Mouse (Mus musculus) hindbrain, embryonic 15.5 days (tissue): ENCODE measurements around the gene Syt11. TPM values are rescaled to one million over a fixed set of nuclear protein-coding genes. Genes with fewer than 3 reads are reported as not detected.
"Not testable (repeated sequence)": the region's sequence is repeated elsewhere in the genome, so short reads cannot be mapped to it uniquely, and the experiment has no call there.

Experiments
- ATAC-seq: fragments of 200-750 bp; cut with Nextera tagmentation; 2 replicates; pipeline ENCODE4 v1.8.0; 2017; ENCODE audit warnings: low read depth, moderate number of reproducible peaks, moderate TSS enrichment; ENCODE audit not compliant: low FRiP score
- H3K27ac ChIP-seq: fragments of 300-500 bp; sonication (generic); replicated peaks from 2 replicates; pipeline ENCODE4 v1.5.1; 2015; ENCODE audit warnings: mild to moderate bottlenecking, inconsistent platforms
- H3K27me3 ChIP-seq: fragments of 300-500 bp; sonication (generic); 2 replicates; pipeline ENCODE4 v1.6.1; 2015; ENCODE audit warnings: control low read depth, inconsistent platforms
- H3K36me3 ChIP-seq: fragments of 300-500 bp; sonication (generic); 2 replicates; pipeline ENCODE4 v1.6.1; 2015; ENCODE audit warnings: control low read depth, inconsistent platforms
- H3K4me1 ChIP-seq: fragments of 300-500 bp; sonication (generic); replicated peaks from 2 replicates; pipeline ENCODE4 v1.6.1; 2015; ENCODE audit warnings: control low read depth, inconsistent platforms
- H3K4me2 ChIP-seq: fragments of 300-500 bp; sonication (generic); 2 replicates; pipeline ENCODE4 v1.6.1; 2015; ENCODE audit warnings: moderate library complexity, mild to moderate bottlenecking, inconsistent platforms
- H3K4me3 ChIP-seq: fragments of 300-500 bp; sonication (generic); 2 replicates; pipeline ENCODE4 v1.5.1; 2015; ENCODE audit warnings: mild to moderate bottlenecking, inconsistent platforms
- H3K9ac ChIP-seq: fragments of 300-500 bp; sonication (generic); 2 replicates; pipeline ENCODE4 v1.6.1; 2015; ENCODE audit warnings: inconsistent platforms
- H3K9me3 ChIP-seq: fragments of 300-500 bp; sonication (generic); 2 replicates; pipeline ENCODE4 v1.6.1; 2016; ENCODE audit warnings: control low read depth, inconsistent platforms
- WGBS: fragments of 180-500 bp; shearing (Covaris S2); methylation state at CpG from one replicate; pipeline ENCODE4 v1.1.7; 2015; 5-methylcytosine and 5-hydroxymethylcytosine counted together
- polyA plus RNA-seq: library from polyadenylated mRNA; unstranded; fragments of >200 nt; fragmentation: Nextera tagmentation; extraction: Ambion mirVana; gene quantifications from 2 replicates; pipeline ENCODE4 v1.2.1, GENCODE M21; 2015

Gene Syt11
- polyA plus RNA-seq, 1 experiment from 2014 or later, result 239 TPM

DNA sequence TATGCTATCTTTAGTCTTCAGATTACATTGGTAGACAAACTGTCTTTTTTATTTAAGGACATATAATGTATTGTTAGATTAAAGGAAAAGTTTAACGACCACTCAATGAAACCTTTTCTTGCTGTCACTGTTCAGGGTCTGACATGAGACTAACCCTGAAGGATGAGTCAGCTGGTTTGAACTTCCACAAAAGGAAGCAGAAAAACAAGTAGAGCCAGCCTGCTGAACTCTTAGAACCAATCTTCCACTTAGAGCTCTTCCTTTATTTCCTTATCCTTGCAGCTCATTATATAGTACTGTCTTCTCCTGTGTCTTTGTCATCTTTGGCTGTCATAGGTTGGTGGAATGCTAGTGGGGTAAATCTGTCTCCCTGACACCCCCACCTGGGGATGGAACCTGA is 57.1 kb downstream of the Syt11 start:
- H3K4me1 ChIP-seq, result peaks cover 21% of the 10 kb centered on the region

GRCm38 (mm10) chr3:88717198-88717798 is 57.7 kb downstream of the Syt11 start:
- Histone ChIP-seq H3K4me2 (peak overlapping the region; percentile 87), H3K36me3 (peaks cover 20% of the 10 kb centered on the region), H3K27me3 (no peaks in the 10 kb centered on the region), H3K9me3 (no peaks in the 10 kb centered on the region), H3K4me1 (peaks cover 21% of the 10 kb centered on the region), H3K9ac (peak overlapping the region; percentile 56), H3K27ac (peak overlapping the region; percentile 64), H3K4me3 (peak overlapping the region; percentile 72)
- WGBS, result 5% methylated on average over 9 of the region's 9 CpGs
- ATAC-seq, result peak; percentile 69; the same call in 1 of the 2 replicates

More for the DNA sequence above, 57.1 kb downstream of the Syt11 start:
- Histone ChIP-seq H3K4me3 (peak overlapping the region; percentile 72; the same call in 1 of the 2 replicates), H3K4me2 (peak overlapping the region; percentile 87), H3K9me3 (no peaks in the 10 kb centered on the region), H3K27me3 (no peaks in the 10 kb centered on the region), H3K36me3 (peaks cover 18% of the 10 kb centered on the region), H3K9ac (no peak overlapping the region), H3K27ac (no peak overlapping the region)
- WGBS, result 63% methylated on average over 1 of the region's 1 CpGs
- no peak for ATAC-seq

DNA sequence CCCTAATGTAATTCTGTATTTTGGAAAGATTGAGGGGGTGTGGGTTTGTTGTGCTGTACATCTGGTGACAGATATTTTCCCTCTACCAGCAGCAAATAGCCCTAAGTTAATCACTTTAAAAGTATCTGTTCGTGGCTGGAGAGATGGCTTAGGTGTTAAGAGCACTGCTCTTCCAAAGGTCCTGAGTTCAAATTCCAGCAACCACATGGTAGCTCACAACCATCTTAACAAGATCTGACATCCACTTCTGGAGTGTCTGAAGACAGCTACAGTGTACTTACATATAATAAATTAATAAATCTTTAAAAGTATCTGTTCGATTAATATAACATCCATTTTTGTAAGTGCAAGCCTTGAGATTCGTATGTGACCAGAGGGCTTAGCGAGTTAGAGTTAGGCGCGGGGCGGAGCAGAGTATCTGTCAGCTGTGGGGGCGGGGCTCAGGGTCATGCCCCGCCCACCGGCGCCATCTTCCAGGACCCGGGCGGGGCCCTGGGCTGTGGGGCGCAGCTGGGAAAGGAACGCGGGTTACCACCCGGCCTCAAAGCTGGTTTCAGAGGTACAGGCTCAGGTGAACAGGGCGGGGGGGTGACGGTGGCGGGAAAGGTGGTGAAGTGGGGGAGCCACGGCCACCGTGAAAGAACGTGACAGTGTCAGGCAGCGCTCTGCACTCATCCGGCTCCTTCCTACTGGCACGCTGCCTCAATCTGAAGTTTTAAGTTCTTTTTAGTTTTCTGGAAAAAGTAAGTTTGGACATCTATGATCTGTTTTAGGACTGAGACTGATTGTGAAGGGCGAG is 58.4 kb downstream of the Syt11 start, which contains the start of gene Rit1:
Gene Rit1 (plus strand): TSS at position 440 of the 799 bp plus-strand sequence.
- H3K4me1 ChIP-seq, result peaks cover 21% of the 10 kb centered on the region
- H3K4me3 ChIP-seq, result peak within 1 kb of the TSS; percentile 72
- H3K4me2 ChIP-seq, result peak within 1 kb of the TSS; percentile 87
- peaks cover 26% of the 10 kb centered on the region for H3K36me3 ChIP-seq
- H3K9ac ChIP-seq, result peak within 1 kb of the TSS; percentile 56
- peak; percentile 94 for ATAC-seq
- no peaks in the 10 kb centered on the region for H3K27me3 ChIP-seq
- H3K9me3 ChIP-seq, result no peaks in the 10 kb centered on the region
- 3% methylated on average over 27 of the region's 27 CpGs for WGBS
- peak within 1 kb of the TSS; percentile 64 for H3K27ac ChIP-seq

GRCm38 (mm10) chr3:88715716-88716115 is 59.2 kb downstream of the Syt11 start:
- WGBS, result 90% methylated on average over 5 of the region's 5 CpGs
- H3K36me3 ChIP-seq, result peaks cover 30% of the 10 kb centered on the region
- H3K4me1 ChIP-seq, result peaks cover 21% of the 10 kb centered on the region
- not testable (repeated sequence) for H3K9me3 ChIP-seq, H3K9ac ChIP-seq, H3K4me3 ChIP-seq, H3K4me2 ChIP-seq, ATAC-seq, H3K27me3 ChIP-seq, H3K27ac ChIP-seq

- Histone ChIP-seq H3K4me3 (no peak overlapping the region), H3K27me3 (no peaks in the 10 kb centered on the region), H3K4me1 (peaks cover 20% of the 10 kb centered on the region), H3K36me3 (peaks cover 37% of the 10 kb centered on the region), H3K9me3 (no peaks in the 10 kb centered on the region), H3K27ac (no peak overlapping the region), H3K9ac (no peak overlapping the region), H3K4me2 (no peak overlapping the region)
- ATAC-seq, result no peak
- WGBS, result 77% methylated on average over 2 of the region's 2 CpGs
Measured at GRCm38 (mm10) chr3:88714725-88715124, 60.2 kb downstream of the Syt11 start.

DNA sequence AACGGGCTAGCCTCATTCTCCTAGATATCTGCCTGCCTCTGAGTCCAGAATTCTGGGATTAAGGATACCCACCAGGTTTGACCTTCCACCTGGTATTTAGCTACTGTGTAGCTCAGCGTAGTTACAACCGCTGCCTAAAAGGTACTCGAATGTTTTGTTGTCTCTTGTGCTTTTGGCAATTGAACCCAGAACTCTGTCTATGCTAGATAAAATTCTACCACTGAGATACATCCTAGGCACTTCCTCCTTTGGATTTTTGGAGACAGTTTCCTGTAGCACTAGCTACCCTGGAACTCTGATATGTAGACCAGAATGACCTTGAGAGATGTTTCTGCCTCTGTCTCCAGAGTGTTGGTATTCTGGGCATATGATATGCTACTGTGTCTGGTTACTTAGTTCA is 61.3 kb downstream of the Syt11 start:
- WGBS, result 93% methylated on average over 4 of the region's 4 CpGs
- Histone ChIP-seq H3K27ac (no peak overlapping the region), H3K36me3 (peaks cover 48% of the 10 kb centered on the region), H3K27me3 (no peaks in the 10 kb centered on the region), H3K4me3 (no peak overlapping the region), H3K4me1 (peaks cover 10% of the 10 kb centered on the region), H3K9me3 (no peaks in the 10 kb centered on the region), H3K9ac (no peak overlapping the region), H3K4me2 (no peak overlapping the region)
- no peak for ATAC-seq

GRCm38 (mm10) chr3:88701222-88701621 is 73.7 kb downstream of the Syt11 start:
- Histone ChIP-seq H3K9ac (no peak overlapping the region), H3K4me1 (no peaks in the 10 kb centered on the region), H3K27me3 (no peaks in the 10 kb centered on the region), H3K4me3 (no peak overlapping the region), H3K36me3 (peaks cover 85% of the 10 kb centered on the region), H3K27ac (no peak overlapping the region), H3K4me2 (no peak overlapping the region), H3K9me3 (no peaks in the 10 kb centered on the region)
- 85% methylated on average over 3 of the region's 3 CpGs for WGBS
- no peak for ATAC-seq

DNA sequence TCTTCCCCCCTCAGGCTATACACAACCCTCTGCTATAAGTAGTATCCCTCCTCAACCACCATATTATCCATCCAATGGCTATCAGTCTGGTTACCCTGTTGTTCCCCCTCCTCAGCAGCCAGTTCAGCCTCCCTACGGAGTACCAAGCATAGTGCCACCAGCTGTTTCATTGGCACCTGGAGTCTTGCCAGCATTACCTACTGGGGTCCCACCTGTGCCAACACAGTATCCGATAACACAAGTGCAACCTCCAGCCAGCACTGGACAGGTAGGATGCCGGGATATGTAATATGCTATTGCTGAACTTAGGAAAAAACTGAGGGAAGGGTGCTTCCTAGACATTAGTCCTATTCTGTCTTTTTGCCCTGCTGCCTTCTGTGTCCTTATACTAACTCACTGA is 74.7 kb downstream of the Syt11 start:
- Histone ChIP-seq H3K9ac (no peak overlapping the region), H3K4me2 (no peak overlapping the region), H3K36me3 (peaks cover 91% of the 10 kb centered on the region), H3K9me3 (no peaks in the 10 kb centered on the region), H3K27ac (no peak overlapping the region), H3K4me1 (no peaks in the 10 kb centered on the region), H3K27me3 (no peaks in the 10 kb centered on the region), H3K4me3 (no peak overlapping the region)
- ATAC-seq, result no peak
- 82% methylated on average over 3 of the region's 3 CpGs for WGBS

GRCm38 (mm10) chr3:88698834-88699233 is 76.1 kb downstream of the Syt11 start:
- H3K4me1 ChIP-seq, result no peaks in the 10 kb centered on the region
- ATAC-seq, result no peak
- peaks cover 93% of the 10 kb centered on the region for H3K36me3 ChIP-seq
- H3K9me3 ChIP-seq, result no peaks in the 10 kb centered on the region
- no peak overlapping the region for H3K4me3 ChIP-seq
- H3K27me3 ChIP-seq, result no peaks in the 10 kb centered on the region
- H3K9ac ChIP-seq, result no peak overlapping the region
- WGBS, result 96% methylated on average over 6 of the region's 6 CpGs
- no peak overlapping the region for H3K4me2 ChIP-seq
- no peak overlapping the region for H3K27ac ChIP-seq

DNA sequence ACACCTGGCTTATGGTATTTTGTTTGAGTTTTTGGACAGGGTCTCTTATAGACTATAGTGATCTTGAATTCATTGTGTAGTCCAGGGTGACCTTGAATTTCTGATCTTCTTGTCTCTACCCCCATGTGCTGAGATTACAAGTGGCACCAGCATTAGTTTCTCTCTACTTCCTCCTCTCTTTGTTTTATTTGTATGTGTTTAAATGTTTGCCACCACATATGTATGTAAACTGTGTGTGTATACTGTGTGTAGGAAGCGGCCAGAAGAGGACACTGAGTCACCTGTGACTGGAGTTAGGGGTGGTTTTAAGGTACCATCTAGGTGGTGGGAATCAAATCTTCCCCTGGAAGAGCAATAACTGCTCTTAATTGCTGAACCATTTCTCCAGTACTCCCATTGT is 76.9 kb downstream of the Syt11 start:
- Histone ChIP-seq H3K36me3 (peaks cover 93% of the 10 kb centered on the region), H3K4me1 (no peaks in the 10 kb centered on the region), H3K4me2 (no peak overlapping the region), H3K27ac (no peak overlapping the region), H3K4me3 (no peak overlapping the region), H3K9me3 (no peaks in the 10 kb centered on the region), H3K9ac (no peak overlapping the region), H3K27me3 (no peaks in the 10 kb centered on the region)
- ATAC-seq, result no peak
- 96% methylated on average over 1 of the region's 1 CpGs for WGBS

DNA sequence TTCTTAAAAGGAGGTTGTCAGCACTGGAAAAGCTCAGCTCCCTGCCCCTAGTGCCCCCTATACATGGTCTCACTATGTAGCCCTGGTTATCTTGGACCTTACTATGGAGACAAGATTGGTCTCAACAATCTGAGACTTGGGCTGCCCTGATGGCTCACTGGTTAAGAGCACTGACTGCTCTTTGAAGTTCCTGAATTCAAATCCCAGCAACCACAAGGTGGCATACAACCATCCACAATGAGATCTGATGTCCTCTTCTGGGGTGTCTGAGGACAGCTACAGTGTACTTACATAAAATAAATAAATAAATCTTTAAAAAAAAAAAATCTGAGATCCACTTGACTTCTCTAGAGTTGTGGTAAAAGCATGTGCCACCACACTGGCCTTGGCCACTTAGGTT is 79.4 kb downstream of the Syt11 start:
- H3K36me3 ChIP-seq, result peaks cover 93% of the 10 kb centered on the region
- no peak for ATAC-seq
- H3K4me1 ChIP-seq, result no peaks in the 10 kb centered on the region
- H3K4me3 ChIP-seq, result no peak overlapping the region
- no peaks in the 10 kb centered on the region for H3K27me3 ChIP-seq
- no peaks in the 10 kb centered on the region for H3K9me3 ChIP-seq
- H3K4me2 ChIP-seq, result no peak overlapping the region
- no peak overlapping the region for H3K9ac ChIP-seq
- no peak overlapping the region for H3K27ac ChIP-seq
